Mouse (Mus musculus) 3T3-L1 (cell line): Measurements from ENCODE around the gene Evx2.
A peak's percentile ranks its signal among the peaks of the same experiment; 100 is the strongest.

Source experiments
- DNase-seq: peaks from one replicate; pipeline ENCODE4 v3.0.0-alpha.2; 2015; ENCODE audit warnings: low read depth, low spot score

The Evx2 gene

GRCm38 (mm10) chr2:74695813-74696430 lies 36.6 kb upstream of the Evx2 start:
- no peak for DNase-seq

GRCm38 (mm10) chr2:74695383-74695782 lies 36.0 kb upstream of the Evx2 start:
- no peak for DNase-seq

GRCm38 (mm10) chr2:74694066-74694465 lies 34.7 kb upstream of the Evx2 start:
- no peak for DNase-seq

- DNase-seq = no peak
Observed at GRCm38 (mm10) chr2:74693432-74693827, 34.1 kb upstream of the Evx2 start.

- no peak for DNase-seq
Observed at GRCm38 (mm10) chr2:74692808-74693431, 33.6 kb upstream of the Evx2 start.

- no peak for DNase-seq
Observed at GRCm38 (mm10) chr2:74691995-74692807, 32.8 kb upstream of the Evx2 start.

- DNase-seq = peak; percentile 67
Observed at GRCm38 (mm10) chr2:74691022-74691951, 31.9 kb upstream of the Evx2 start, which contains the start of gene Hoxd10. Gene Hoxd10, plus strand, starts transcription at chr2:74691924.

GRCm38 (mm10) chr2:74690338-74690716 lies 31.0 kb upstream of the Evx2 start:
- no peak for DNase-seq

GRCm38 (mm10) chr2:74689574-74690337 lies 30.4 kb upstream of the Evx2 start:
- no peak for DNase-seq

GRCm38 (mm10) chr2:74688795-74689573 lies 29.6 kb upstream of the Evx2 start:
- DNase-seq = no peak

GRCm38 (mm10) chr2:74687698-74688555 lies 28.6 kb upstream of the Evx2 start:
- no peak for DNase-seq

- no peak for DNase-seq
Observed at GRCm38 (mm10) chr2:74686988-74687697, 27.8 kb upstream of the Evx2 start.

GRCm38 (mm10) chr2:74686301-74686987 lies 27.1 kb upstream of the Evx2 start:
- DNase-seq = peak; percentile 88

- no peak for DNase-seq
Observed at GRCm38 (mm10) chr2:74685059-74685603, 25.8 kb upstream of the Evx2 start.

GRCm38 (mm10) chr2:74684106-74684505 lies 24.7 kb upstream of the Evx2 start:
- no peak for DNase-seq

GRCm38 (mm10) chr2:74683471-74683951 lies 24.2 kb upstream of the Evx2 start:
- DNase-seq = no peak

- DNase-seq = no peak
Observed at GRCm38 (mm10) chr2:74682796-74683195, 23.4 kb upstream of the Evx2 start.
